Mouse (Mus musculus): ENCODE data around the gene Tbk1. TPM values are rescaled to one million over a fixed set of nuclear protein-coding genes. Genes with fewer than 3 reads are reported as not detected.

Gene Tbk1
- total and polyA plus RNA-seq, 2 experiments from 2014 or later: 16.7 to 21.7 TPM

GRCm38 (mm10) chr10:121613570-121613969, 27.0 kb upstream of the Tbk1 start:
- ATAC-seq (no peak), DNase-seq (ENCODE audit: low spot score) (no peak)
- Histone ChIP-seq H3K4me3 (ENCODE audit: low read length) (no peak overlapping the region), H3K4me1 (ENCODE audit: insufficient read depth, low read length) (no peaks in the 10 kb centered on the region), H3K9me3 (ENCODE audit: low read length) (no peaks in the 10 kb centered on the region), H3K36me3 (ENCODE audit: insufficient read depth, low read length) (peaks cover 71% of the 10 kb centered on the region), H3K9ac (replicated peaks; ENCODE audit: low read length) (no peak overlapping the region), H3K4me2 (ENCODE audit: low read depth, low read length) (no peak overlapping the region), H3K27me3 (ENCODE audit: insufficient read depth, low read length) (no peaks in the 10 kb centered on the region), H3K27ac (no peak overlapping the region)
- 90% methylated on average over 13 of the region's 13 CpGs for WGBS
- no peak for TF ChIP-seq CTCF (IDR thresholded peaks at IDR 0.05; ENCODE audit: low read depth)

GRCm38 (mm10) chr10:121612448-121612847, 25.9 kb upstream of the Tbk1 start:
- Histone ChIP-seq H3K9ac (replicated peaks; ENCODE audit: low read length) (no peak overlapping the region), H3K4me3 (ENCODE audit: low read length) (no peak overlapping the region), H3K27ac (no peak overlapping the region), H3K4me2 (ENCODE audit: low read depth, low read length) (no peak overlapping the region), H3K27me3 (ENCODE audit: insufficient read depth, low read length) (no peaks in the 10 kb centered on the region), H3K36me3 (ENCODE audit: insufficient read depth, low read length) (peaks cover 70% of the 10 kb centered on the region), H3K9me3 (ENCODE audit: low read length) (no peaks in the 10 kb centered on the region), H3K4me1 (ENCODE audit: insufficient read depth, low read length) (no peaks in the 10 kb centered on the region)
- TF ChIP-seq CTCF (IDR thresholded peaks at IDR 0.05; ENCODE audit: low read depth): no peak
- DNase-seq (ENCODE audit: low spot score) (no peak), ATAC-seq (no peak)
- WGBS: 89% methylated on average over 6 of the region's 6 CpGs

- Histone ChIP-seq H3K4me3 (ENCODE audit: low read length) (no peak overlapping the region), H3K9me3 (ENCODE audit: low read length) (no peaks in the 10 kb centered on the region), H3K27me3 (ENCODE audit: insufficient read depth, low read length) (no peaks in the 10 kb centered on the region), H3K27ac (no peak overlapping the region), H3K36me3 (ENCODE audit: insufficient read depth, low read length) (peaks cover 70% of the 10 kb centered on the region), H3K4me1 (ENCODE audit: insufficient read depth, low read length) (no peaks in the 10 kb centered on the region), H3K4me2 (ENCODE audit: low read depth, low read length) (no peak overlapping the region), H3K9ac (replicated peaks; ENCODE audit: low read length) (no peak overlapping the region)
- no peak for ATAC-seq
- no peak for DNase-seq (ENCODE audit: low spot score)
- WGBS: 74% methylated on average over 9 of the region's 10 CpGs
- no peak for TF ChIP-seq CTCF (IDR thresholded peaks at IDR 0.05; ENCODE audit: low read depth)
Observed at GRCm38 (mm10) chr10:121611587-121611986, 25.0 kb upstream of the Tbk1 start.

GRCm38 (mm10) chr10:121608177-121608576, 21.6 kb upstream of the Tbk1 start:
- no peak for DNase-seq (ENCODE audit: low spot score)
- ATAC-seq: no peak
- H3K27me3 ChIP-seq (ENCODE audit: insufficient read depth, low read length): no peaks in the 10 kb centered on the region
- H3K4me3 ChIP-seq (ENCODE audit: low read length): no peak overlapping the region
- no peak for TF ChIP-seq CTCF (IDR thresholded peaks at IDR 0.05; ENCODE audit: low read depth)
- peaks cover 80% of the 10 kb centered on the region for H3K36me3 ChIP-seq (ENCODE audit: insufficient read depth, low read length)
- H3K9ac ChIP-seq (replicated peaks; ENCODE audit: low read length): no peak overlapping the region
- H3K4me1 ChIP-seq (ENCODE audit: insufficient read depth, low read length): no peaks in the 10 kb centered on the region
- no peak overlapping the region for H3K27ac ChIP-seq
- no peaks in the 10 kb centered on the region for H3K9me3 ChIP-seq (ENCODE audit: low read length)
- WGBS: 92% methylated on average over 10 of the region's 10 CpGs
- H3K4me2 ChIP-seq (ENCODE audit: low read depth, low read length): no peak overlapping the region

- no peak for DNase-seq (ENCODE audit: low spot score)
- H3K27ac ChIP-seq: no peak overlapping the region
- ATAC-seq: no peak
- H3K4me2 ChIP-seq (ENCODE audit: low read depth, low read length): no peak overlapping the region
- no peak overlapping the region for H3K4me3 ChIP-seq (ENCODE audit: low read length)
- no peaks in the 10 kb centered on the region for H3K9me3 ChIP-seq (ENCODE audit: low read length)
- peaks cover 75% of the 10 kb centered on the region for H3K36me3 ChIP-seq (ENCODE audit: insufficient read depth, low read length)
- H3K4me1 ChIP-seq (ENCODE audit: insufficient read depth, low read length): no peaks in the 10 kb centered on the region
- 97% methylated on average over 13 of the region's 13 CpGs for WGBS
- no peak overlapping the region for H3K9ac ChIP-seq (replicated peaks; ENCODE audit: low read length)
- TF ChIP-seq CTCF (IDR thresholded peaks at IDR 0.05; ENCODE audit: low read depth): no peak
- H3K27me3 ChIP-seq (ENCODE audit: insufficient read depth, low read length): no peaks in the 10 kb centered on the region
Observed at GRCm38 (mm10) chr10:121604632-121605344, 18.2 kb upstream of the Tbk1 start.

- H3K4me1 ChIP-seq (ENCODE audit: insufficient read depth, low read length): no peaks in the 10 kb centered on the region
- H3K9me3 ChIP-seq (ENCODE audit: low read length): no peaks in the 10 kb centered on the region
- H3K36me3 ChIP-seq (ENCODE audit: insufficient read depth, low read length): peaks cover 81% of the 10 kb centered on the region
- no peak for DNase-seq (ENCODE audit: low spot score)
- no peak overlapping the region for H3K27ac ChIP-seq
- no peak for TF ChIP-seq CTCF (IDR thresholded peaks at IDR 0.05; ENCODE audit: low read depth)
- no peak overlapping the region for H3K9ac ChIP-seq (replicated peaks; ENCODE audit: low read length)
- no peak overlapping the region for H3K4me2 ChIP-seq (ENCODE audit: low read depth, low read length)
- 93% methylated on average over 4 of the region's 4 CpGs for WGBS
- no peaks in the 10 kb centered on the region for H3K27me3 ChIP-seq (ENCODE audit: insufficient read depth, low read length)
- no peak overlapping the region for H3K4me3 ChIP-seq (ENCODE audit: low read length)
- no peak for ATAC-seq
Observed at GRCm38 (mm10) chr10:121603556-121603955, 17.0 kb upstream of the Tbk1 start.

GRCm38 (mm10) chr10:121601272-121601671, 14.7 kb upstream of the Tbk1 start:
- Histone ChIP-seq H3K9me3 (ENCODE audit: low read length) (no peaks in the 10 kb centered on the region), H3K4me3 (ENCODE audit: low read length) (no peak overlapping the region), H3K27ac (no peak overlapping the region), H3K4me1 (ENCODE audit: insufficient read depth, low read length) (no peaks in the 10 kb centered on the region), H3K4me2 (ENCODE audit: low read depth, low read length) (no peak overlapping the region), H3K27me3 (ENCODE audit: insufficient read depth, low read length) (no peaks in the 10 kb centered on the region), H3K9ac (replicated peaks; ENCODE audit: low read length) (no peak overlapping the region), H3K36me3 (ENCODE audit: insufficient read depth, low read length) (peaks cover 77% of the 10 kb centered on the region)
- no peak for TF ChIP-seq CTCF (IDR thresholded peaks at IDR 0.05; ENCODE audit: low read depth)
- DNase-seq (ENCODE audit: low spot score) (no peak), ATAC-seq (no peak)
- 88% methylated on average over 6 of the region's 6 CpGs for WGBS
